Mouse (Mus musculus) small intestine, adult 2 months (tissue): ENCODE results near the gene Cdipt. TPM values are rescaled to one million over a fixed set of nuclear protein-coding genes. Genes with fewer than 3 reads are reported as not detected.
A peak's percentile ranks its signal among the peaks of the same experiment; 100 is the strongest.

Source experiments
- H3K27ac ChIP-seq: fragments of 200-500 bp; 2 replicates; pipeline ENCODE4 v1.5.1; 2012; ENCODE audit warnings: low read depth, low read length, control low read depth, inconsistent platforms; ENCODE audit not compliant: insufficient read depth
- H3K27me3 ChIP-seq: fragments of 200-500 bp; 2 replicates; pipeline ENCODE4 v1.6.1; 2012; ENCODE audit warnings: mild to moderate bottlenecking, moderate library complexity, low read length, inconsistent platforms; ENCODE audit not compliant: control insufficient read depth, insufficient read depth
- H3K36me3 ChIP-seq: fragments of 200-500 bp; 2 replicates; pipeline ENCODE4 v1.6.1; 2012; ENCODE audit warnings: mild to moderate bottlenecking, low read length, control low read depth, inconsistent platforms; ENCODE audit not compliant: control insufficient read depth, insufficient read depth
- H3K4me1 ChIP-seq: fragments of 200-500 bp; 2 replicates; pipeline ENCODE4 v1.6.1; 2012; ENCODE audit warnings: low read length, inconsistent platforms, mixed read lengths; ENCODE audit not compliant: control insufficient read depth, insufficient read depth, insufficient read length
- H3K4me3 ChIP-seq: fragments of 200-500 bp; 2 replicates; pipeline ENCODE4 v1.5.1; 2012; ENCODE audit warnings: low read depth, mild to moderate bottlenecking, control low read depth, inconsistent platforms, low read length, moderate library complexity
- CTCF ChIP-seq: fragments of 200-500 bp; IDR thresholded peaks from 2 replicates; pipeline ENCODE4 v1.5.1; 2012; ENCODE audit warnings: low read depth, mild to moderate bottlenecking, control low read depth, inconsistent platforms, low read length, moderate library complexity, mixed read lengths; ENCODE audit not compliant: insufficient replicate concordance, insufficient read length; ENCODE audit errors: extremely low read depth
- POLR2A ChIP-seq: fragments of 200-500 bp; IDR thresholded peaks from 2 replicates; pipeline ENCODE4 v1.6.1; 2012; ENCODE audit warnings: low read depth, mild to moderate bottlenecking, control low read depth, inconsistent platforms, low read length, moderate library complexity
- WGBS: fragments of 180-500 bp; shearing (Covaris S2); methylation state at CpG from one replicate; pipeline ENCODE4 v1.1.7; 2018; 5-methylcytosine and 5-hydroxymethylcytosine counted together
- polyA plus RNA-seq: library from polyadenylated mRNA; depleted of rRNA; stranded (reverse); fragments of >200 nt; gene quantifications from 2 replicates; pipeline ENCODE4 v1.2.3, GENCODE M21; 2012

Cdipt gene
- polyA plus RNA-seq, 1 experiment = 467 TPM

DNA sequence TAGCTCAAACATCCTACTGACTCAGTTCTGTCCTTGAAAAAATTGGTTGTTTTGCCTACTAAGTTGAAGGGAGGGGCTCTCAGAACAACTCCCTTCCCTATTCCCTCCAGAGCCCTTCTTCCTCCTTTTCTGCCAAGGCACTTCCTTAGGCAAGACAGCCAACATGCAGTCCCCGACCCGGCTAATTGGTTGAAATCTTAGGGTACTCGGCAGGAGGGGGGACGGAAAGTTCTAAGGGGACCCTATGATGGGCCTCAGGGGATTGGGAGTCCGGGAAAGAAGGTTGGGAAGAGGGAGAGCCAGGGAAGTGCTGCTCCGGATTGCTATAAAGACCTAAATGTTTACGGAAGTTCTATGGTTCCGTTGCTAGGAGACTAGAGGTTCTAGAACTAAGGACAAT lies 221 bp upstream of the Cdipt start:
- peaks cover 26% of the 10 kb centered on the region for H3K36me3 ChIP-seq
- peak overlapping the region; percentile 48; the same call in 1 of the 2 replicates for H3K27ac ChIP-seq
- peaks cover 16% of the 10 kb centered on the region for H3K4me1 ChIP-seq
- no peaks in the 10 kb centered on the region for H3K27me3 ChIP-seq
- 5% methylated on average over 8 of the region's 8 CpGs for WGBS
- peak overlapping the region; percentile 90 for H3K4me3 ChIP-seq
- TF ChIP-seq CTCF (no peak), POLR2A (no peak)

DNA sequence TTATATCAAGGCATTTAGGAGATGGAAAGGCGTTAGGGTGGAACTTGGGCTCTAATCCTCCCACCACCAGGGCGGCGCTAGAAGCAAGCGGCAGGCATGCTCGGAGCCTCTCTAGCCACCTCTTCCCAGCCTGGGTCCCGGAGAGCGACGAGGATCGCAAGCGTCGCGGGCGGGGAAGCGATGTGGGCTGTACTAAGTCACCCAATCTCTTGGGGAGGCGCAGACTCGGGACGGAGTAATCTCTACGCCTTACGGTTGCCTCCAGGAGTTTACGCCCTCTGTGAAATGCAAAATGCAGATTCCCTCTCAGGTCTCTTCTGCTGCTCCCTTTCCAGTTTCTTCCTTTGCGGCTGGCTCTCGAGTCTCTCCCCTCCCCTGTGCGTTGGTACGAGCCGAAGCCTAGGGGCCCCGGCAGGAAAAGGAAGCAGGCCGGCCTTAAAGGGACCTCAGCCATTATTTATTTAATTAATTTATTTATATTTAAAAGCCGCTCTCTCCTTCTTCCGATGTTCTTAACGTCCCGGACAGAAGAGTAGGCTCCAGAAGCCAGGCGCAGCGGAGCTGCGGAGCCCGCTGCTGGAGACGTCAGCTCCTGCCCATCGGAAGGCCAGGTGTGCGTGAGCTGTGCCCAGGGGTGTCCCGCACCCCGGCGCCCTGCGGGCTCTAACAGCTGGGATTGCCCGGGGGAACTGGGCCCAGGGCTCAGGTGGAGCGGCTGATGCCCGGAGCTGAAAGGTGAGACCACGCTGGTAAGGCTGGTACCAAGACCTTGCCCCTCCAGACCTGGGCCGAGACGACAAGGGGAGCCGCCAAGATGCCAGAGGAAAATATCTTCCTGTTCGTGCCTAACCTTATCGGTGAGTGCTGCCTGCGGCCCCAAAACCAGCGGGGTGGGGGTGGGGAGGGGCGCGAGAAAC lies 494 bp downstream of the Cdipt start, which contains the start of gene Cdiptos:
Gene Cdiptos (minus strand): TSS at position 149 of the 917 bp plus-strand sequence.
- peak within 1 kb of the TSS; percentile 90 for H3K4me3 ChIP-seq
- H3K36me3 ChIP-seq = peaks cover 29% of the 10 kb centered on the region
- H3K27ac ChIP-seq = peak within 1 kb of the TSS; percentile 99
- H3K4me1 ChIP-seq = peaks cover 18% of the 10 kb centered on the region
- WGBS = under 1% methylated on average over 55 of the region's 55 CpGs
- H3K27me3 ChIP-seq = no peaks in the 10 kb centered on the region
- peak; percentile 90 for TF ChIP-seq CTCF
- peak; percentile 25; the same call in 1 of the 2 replicates for TF ChIP-seq POLR2A

DNA sequence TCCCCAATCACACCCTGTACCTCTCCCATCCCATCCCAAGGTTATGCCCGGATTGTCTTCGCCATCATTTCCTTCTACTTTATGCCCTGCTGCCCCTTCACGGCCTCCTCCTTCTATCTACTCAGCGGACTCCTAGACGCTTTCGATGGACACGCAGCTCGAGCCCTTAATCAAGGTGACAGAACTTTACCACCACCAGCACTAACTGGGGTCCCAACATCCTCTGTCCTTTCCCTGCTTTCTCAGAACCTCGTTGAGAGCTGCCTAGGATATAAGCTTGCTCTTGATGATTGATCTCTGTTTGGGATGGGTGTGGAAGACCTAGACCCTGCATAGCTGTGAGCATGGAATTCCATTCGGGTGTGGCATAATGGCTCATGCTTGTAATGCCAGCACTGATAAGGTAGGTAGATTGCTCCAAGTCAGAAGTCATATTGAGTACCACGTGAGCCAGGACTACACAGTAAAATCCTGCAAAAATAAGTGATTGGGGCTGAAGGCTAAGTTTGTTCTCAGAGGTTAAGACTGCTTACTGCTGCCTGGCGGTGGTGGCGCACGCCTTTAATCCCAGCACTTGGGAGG lies 1.3 kb downstream of the Cdipt start:
- Histone ChIP-seq H3K36me3 (peaks cover 30% of the 10 kb centered on the region), H3K4me3 (peak overlapping the region; percentile 90), H3K4me1 (peaks cover 24% of the 10 kb centered on the region), H3K27me3 (no peaks in the 10 kb centered on the region), H3K27ac (peak overlapping the region; percentile 97)
- TF ChIP-seq CTCF (no peak), POLR2A (no peak)
- 6% methylated on average over 14 of the region's 14 CpGs for WGBS

DNA sequence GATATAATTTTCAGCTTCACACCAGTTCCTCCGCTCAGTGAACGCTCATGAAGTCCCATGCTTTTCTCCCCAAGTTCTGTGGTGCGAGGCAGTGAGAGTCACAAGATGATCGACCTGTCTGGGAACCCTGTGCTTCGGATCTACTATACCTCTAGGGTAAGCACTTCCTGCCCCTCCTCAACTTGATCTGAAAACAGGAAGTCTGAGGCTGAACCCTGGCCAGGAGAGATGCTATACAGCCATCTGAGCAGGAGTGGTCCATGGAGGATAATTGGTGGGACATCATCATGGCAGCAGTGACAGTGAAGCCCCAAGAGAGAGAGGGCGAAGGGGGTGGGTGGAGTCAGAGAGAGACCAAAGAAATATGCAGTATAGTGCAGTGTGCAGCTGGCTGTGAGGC lies 3.1 kb downstream of the Cdipt start:
- H3K27ac ChIP-seq = no peak overlapping the region
- TF ChIP-seq POLR2A = no peak
- no peak for TF ChIP-seq CTCF
- no peak overlapping the region for H3K4me3 ChIP-seq
- H3K27me3 ChIP-seq = no peaks in the 10 kb centered on the region
- peaks cover 38% of the 10 kb centered on the region for H3K4me1 ChIP-seq
- 82% methylated on average over 6 of the region's 6 CpGs for WGBS
- peaks cover 30% of the 10 kb centered on the region for H3K36me3 ChIP-seq

DNA sequence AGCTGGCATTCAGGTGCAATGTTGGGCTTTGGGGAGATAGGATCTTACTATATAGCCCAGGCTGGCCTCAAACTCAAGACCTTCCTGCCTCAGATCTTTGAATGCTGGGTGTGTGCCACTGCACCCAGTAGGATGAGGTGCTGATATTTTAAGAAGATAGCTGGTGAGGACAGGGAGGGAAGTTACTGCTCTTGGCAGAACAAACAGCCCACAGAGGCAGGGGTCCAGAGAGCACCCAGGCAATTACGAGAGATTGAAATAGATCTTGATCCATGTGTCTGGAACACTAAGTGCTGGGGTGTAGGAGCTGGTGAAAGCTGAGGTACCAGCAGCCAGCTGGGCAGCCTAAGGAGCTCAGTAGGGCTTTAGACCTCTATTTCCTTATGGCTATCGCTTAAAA lies 5.9 kb downstream of the Cdipt start:
- H3K4me3 ChIP-seq = no peak overlapping the region
- peaks cover 35% of the 10 kb centered on the region for H3K36me3 ChIP-seq
- peak overlapping the region; percentile 19; the same call in 1 of the 2 replicates for H3K27ac ChIP-seq
- peaks cover 37% of the 10 kb centered on the region for H3K4me1 ChIP-seq
- TF ChIP-seq CTCF (no peak), POLR2A (no peak)
- WGBS = 74% methylated on average over 2 of the region's 2 CpGs
- no peaks in the 10 kb centered on the region for H3K27me3 ChIP-seq

DNA sequence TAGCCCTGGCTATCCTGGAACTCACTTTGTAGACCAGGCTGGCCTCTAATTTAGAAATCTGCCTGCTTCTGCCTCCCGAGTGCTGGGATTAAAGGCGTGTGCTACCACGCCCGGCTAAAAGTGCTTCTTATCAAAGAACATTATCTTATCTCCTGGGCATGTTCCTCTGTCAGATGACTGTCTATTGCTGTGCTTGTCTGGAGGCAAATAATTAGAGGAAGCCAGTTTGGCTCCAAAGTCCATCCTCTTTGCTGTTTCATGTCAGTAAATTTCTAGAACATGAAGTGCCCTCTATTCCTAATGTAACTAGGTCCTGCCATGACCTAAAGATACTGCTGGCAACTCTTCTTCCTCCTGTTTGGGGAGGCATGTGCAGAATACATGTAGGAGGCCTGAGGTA lies 6.3 kb downstream of the Cdipt start:
- Histone ChIP-seq H3K4me3 (no peak overlapping the region), H3K27ac (peak overlapping the region; percentile 86), H3K4me1 (peaks cover 37% of the 10 kb centered on the region), H3K36me3 (peaks cover 40% of the 10 kb centered on the region), H3K27me3 (no peaks in the 10 kb centered on the region)
- TF ChIP-seq POLR2A (no peak), CTCF (no peak)
- WGBS = 27% methylated on average over 4 of the region's 4 CpGs

DNA sequence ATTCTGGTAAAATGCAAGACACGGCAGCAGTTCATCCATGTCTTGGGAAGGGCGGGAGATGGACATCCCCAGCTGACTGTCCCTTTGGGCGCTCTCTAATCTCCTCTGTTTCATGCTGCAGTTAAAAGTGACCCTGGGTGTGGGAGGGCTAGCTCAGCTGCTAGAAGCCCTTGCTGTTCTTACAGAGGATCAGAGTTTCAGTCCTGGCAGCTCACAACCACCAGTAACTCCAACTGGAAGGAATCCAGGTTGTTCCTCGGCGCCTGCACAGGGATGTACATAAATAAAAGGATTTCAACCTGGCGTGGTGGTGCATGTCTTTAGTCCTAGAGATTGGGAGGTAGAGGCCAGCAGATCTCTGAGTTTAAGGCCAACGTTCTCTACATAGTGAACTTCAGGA lies 7.4 kb downstream of the Cdipt start:
- TF ChIP-seq POLR2A = no peak
- TF ChIP-seq CTCF = no peak
- Histone ChIP-seq H3K27me3 (no peaks in the 10 kb centered on the region), H3K36me3 (peaks cover 44% of the 10 kb centered on the region), H3K27ac (peak overlapping the region; percentile 86), H3K4me1 (peaks cover 33% of the 10 kb centered on the region), H3K4me3 (no peak overlapping the region)
- 77% methylated on average over 7 of the region's 7 CpGs for WGBS
